Mouse (Mus musculus) forebrain, embryonic 12.5 days (tissue): ENCODE data around the gene Cyp21a1. TPM values are rescaled to one million over a fixed set of nuclear protein-coding genes. Genes with fewer than 3 reads are reported as not detected.
"Not testable (repeated sequence)": the region's sequence is repeated elsewhere in the genome, so short reads cannot be mapped to it uniquely, and the experiment has no call there.

ENCODE experiments used
- ATAC-seq: fragments of 200-750 bp; cut with Nextera tagmentation; 2 replicates; pipeline ENCODE4 v1.8.0; 2017; ENCODE audit warnings: moderate TSS enrichment; ENCODE audit not compliant: low FRiP score
- H3K27ac ChIP-seq: fragments of 300-500 bp; sonication (generic); 2 replicates; pipeline ENCODE4 v1.5.1; 2016; ENCODE audit warnings: mild to moderate bottlenecking
- H3K27me3 ChIP-seq: fragments of 300-500 bp; sonication (generic); 2 replicates; pipeline ENCODE4 v1.6.1; 2016; ENCODE audit warnings: mild to moderate bottlenecking
- H3K36me3 ChIP-seq: fragments of 300-500 bp; sonication (generic); replicated peaks from 2 replicates; pipeline ENCODE4 v1.6.1; 2016; ENCODE audit warnings: mild to moderate bottlenecking
- H3K4me1 ChIP-seq: fragments of 300-500 bp; sonication (generic); 2 replicates; pipeline ENCODE4 v1.6.1; 2016
- H3K4me2 ChIP-seq: fragments of 300-500 bp; sonication (generic); 2 replicates; pipeline ENCODE4 v1.6.1; 2016; ENCODE audit warnings: mild to moderate bottlenecking, moderate library complexity
- H3K4me3 ChIP-seq: fragments of 300-500 bp; sonication (generic); replicated peaks from 2 replicates; pipeline ENCODE4 v1.5.1; 2016; ENCODE audit warnings: mild to moderate bottlenecking
- H3K9ac ChIP-seq: fragments of 300-500 bp; sonication (generic); 2 replicates; pipeline ENCODE4 v1.6.1; 2016; ENCODE audit warnings: mild to moderate bottlenecking
- H3K9me3 ChIP-seq: fragments of 300-500 bp; sonication (generic); 2 replicates; pipeline ENCODE4 v1.6.1; 2016
- WGBS: fragments of 180-500 bp; shearing (Covaris S2); methylation state at CpG from one replicate; pipeline ENCODE4 v1.1.7; 2016; 5-methylcytosine and 5-hydroxymethylcytosine counted together
- polyA plus RNA-seq: library from polyadenylated mRNA; unstranded; fragments of >200 nt; fragmentation: Nextera tagmentation; extraction: Ambion mirVana; gene quantifications from 2 replicates; pipeline ENCODE4 v1.2.1, GENCODE M21; 2016

Gene Cyp21a1
- polyA plus RNA-seq, 1 experiment from 2014 or later, result not detected

GRCm38 (mm10) chr17:34836155-34836855, 31.9 kb upstream of the Cyp21a1 start:
- Histone ChIP-seq H3K4me1 (peaks cover 28% of the 10 kb centered on the region), H3K9ac (peak overlapping the region; percentile 78), H3K36me3 (peaks cover 49% of the 10 kb centered on the region), H3K27me3 (no peaks in the 10 kb centered on the region), H3K4me2 (peak overlapping the region; percentile 100), H3K27ac (peak overlapping the region; percentile 86), H3K4me3 (peak overlapping the region; percentile 78), H3K9me3 (no peaks in the 10 kb centered on the region)
- WGBS, result 4% methylated on average over 48 of the region's 48 CpGs
- peak; percentile 86 for ATAC-seq

- peaks cover 65% of the 10 kb centered on the region for H3K36me3 ChIP-seq
- H3K27me3 ChIP-seq, ATAC-seq: not testable (repeated sequence)
Observed at GRCm38 (mm10) chr17:34830776-34831175, 26.4 kb upstream of the Cyp21a1 start.

GRCm38 (mm10) chr17:34814818-34815370, 10.5 kb upstream of the Cyp21a1 start:
- WGBS, result 78% methylated on average over 7 of the region's 7 CpGs
- Histone ChIP-seq H3K4me2 (no peak overlapping the region), H3K27me3 (no peaks in the 10 kb centered on the region), H3K36me3 (no peaks in the 10 kb centered on the region), H3K4me3 (no peak overlapping the region), H3K9me3 (no peaks in the 10 kb centered on the region), H3K27ac (no peak overlapping the region), H3K9ac (no peak overlapping the region), H3K4me1 (no peaks in the 10 kb centered on the region)
- no peak for ATAC-seq

More at GRCm38 (mm10) chr17:34830776-34831175, 26.4 kb upstream of the Cyp21a1 start:
- not testable (repeated sequence) for H3K4me2 ChIP-seq, H3K4me3 ChIP-seq, H3K9me3 ChIP-seq, H3K4me1 ChIP-seq, H3K9ac ChIP-seq, H3K27ac ChIP-seq
- 86% methylated on average over 1 of the region's 1 CpGs for WGBS

- WGBS, result 66% methylated on average over 12 of the region's 12 CpGs
- H3K9me3 ChIP-seq, H3K4me2 ChIP-seq, H3K27ac ChIP-seq, H3K36me3 ChIP-seq, ATAC-seq, H3K4me3 ChIP-seq, H3K9ac ChIP-seq, H3K27me3 ChIP-seq, H3K4me1 ChIP-seq: not testable (repeated sequence)
Observed at GRCm38 (mm10) chr17:34813747-34814146, 9.4 kb upstream of the Cyp21a1 start.

- H3K4me2 ChIP-seq, result no peak overlapping the region
- ATAC-seq, result no peak
Observed at GRCm38 (mm10) chr17:34811275-34811674, 6.9 kb upstream of the Cyp21a1 start.

GRCm38 (mm10) chr17:34810811-34811210, 6.5 kb upstream of the Cyp21a1 start:
- 87% methylated on average over 8 of the region's 8 CpGs for WGBS
- not testable (repeated sequence) for H3K4me3 ChIP-seq, ATAC-seq, H3K27ac ChIP-seq, H3K4me2 ChIP-seq, H3K9me3 ChIP-seq, H3K4me1 ChIP-seq, H3K36me3 ChIP-seq, H3K27me3 ChIP-seq, H3K9ac ChIP-seq

More at GRCm38 (mm10) chr17:34811275-34811674, 6.9 kb upstream of the Cyp21a1 start:
- 78% methylated on average over 15 of the region's 15 CpGs for WGBS
- no peak overlapping the region for H3K27ac ChIP-seq
- H3K9ac ChIP-seq, result no peak overlapping the region
- H3K4me1 ChIP-seq, result no peaks in the 10 kb centered on the region
- no peak overlapping the region for H3K4me3 ChIP-seq
- H3K27me3 ChIP-seq, result no peaks in the 10 kb centered on the region
- no peaks in the 10 kb centered on the region for H3K9me3 ChIP-seq
- no peaks in the 10 kb centered on the region for H3K36me3 ChIP-seq

- 90% methylated on average over 5 of the region's 5 CpGs for WGBS
- not testable (repeated sequence) for H3K4me3 ChIP-seq, ATAC-seq, H3K36me3 ChIP-seq, H3K27ac ChIP-seq, H3K4me2 ChIP-seq, H3K4me1 ChIP-seq, H3K27me3 ChIP-seq, H3K9me3 ChIP-seq, H3K9ac ChIP-seq
Observed at GRCm38 (mm10) chr17:34810411-34810810, 6.0 kb upstream of the Cyp21a1 start.

- peaks cover 8% of the 10 kb centered on the region for H3K9me3 ChIP-seq
- no peak overlapping the region for H3K4me3 ChIP-seq
- no peak overlapping the region for H3K9ac ChIP-seq
- H3K4me1 ChIP-seq, result no peaks in the 10 kb centered on the region
- WGBS, result 81% methylated on average over 6 of the region's 6 CpGs
- no peak for ATAC-seq
- H3K27me3 ChIP-seq, result no peaks in the 10 kb centered on the region
- no peak overlapping the region for H3K27ac ChIP-seq
- no peaks in the 10 kb centered on the region for H3K36me3 ChIP-seq
- no peak overlapping the region for H3K4me2 ChIP-seq
Observed at GRCm38 (mm10) chr17:34808599-34809205, 4.3 kb upstream of the Cyp21a1 start.

GRCm38 (mm10) chr17:34807176-34807575, 2.8 kb upstream of the Cyp21a1 start:
- Histone ChIP-seq H3K36me3 (no peaks in the 10 kb centered on the region), H3K4me1 (no peaks in the 10 kb centered on the region), H3K27me3 (no peaks in the 10 kb centered on the region), H3K9ac (no peak overlapping the region), H3K27ac (no peak overlapping the region), H3K4me3 (no peak overlapping the region), H3K4me2 (no peak overlapping the region), H3K9me3 (peaks cover 8% of the 10 kb centered on the region)
- WGBS, result 65% methylated on average over 3 of the region's 3 CpGs
- ATAC-seq, result no peak

- Histone ChIP-seq H3K9ac (no peak overlapping the region), H3K36me3 (no peaks in the 10 kb centered on the region), H3K4me3 (no peak overlapping the region), H3K27me3 (no peaks in the 10 kb centered on the region), H3K4me1 (no peaks in the 10 kb centered on the region), H3K9me3 (peaks cover 8% of the 10 kb centered on the region), H3K4me2 (no peak overlapping the region), H3K27ac (no peak overlapping the region)
- WGBS, result 73% methylated on average over 6 of the region's 6 CpGs
- no peak for ATAC-seq
Observed at GRCm38 (mm10) chr17:34804871-34805562, 656 bp upstream of the Cyp21a1 start.

GRCm38 (mm10) chr17:34803367-34803766, 994 bp downstream of the Cyp21a1 start:
- H3K4me1 ChIP-seq, H3K4me3 ChIP-seq, ATAC-seq: not testable (repeated sequence)

GRCm38 (mm10) chr17:34802756-34803155, 1.6 kb downstream of the Cyp21a1 start:
- H3K4me1 ChIP-seq, H3K4me2 ChIP-seq, ATAC-seq, H3K27me3 ChIP-seq, H3K9ac ChIP-seq, H3K36me3 ChIP-seq, H3K4me3 ChIP-seq, H3K27ac ChIP-seq, H3K9me3 ChIP-seq: not testable (repeated sequence)
- WGBS, result 95% methylated on average over 9 of the region's 9 CpGs

More at GRCm38 (mm10) chr17:34803367-34803766, 994 bp downstream of the Cyp21a1 start:
- not testable (repeated sequence) for H3K9me3 ChIP-seq, H3K4me2 ChIP-seq, H3K27ac ChIP-seq, H3K9ac ChIP-seq, H3K36me3 ChIP-seq, H3K27me3 ChIP-seq
- 87% methylated on average over 6 of the region's 6 CpGs for WGBS
